Mouse (Mus musculus) spleen, postnatal 4 days (tissue): ENCODE data around the gene Nav2.

Experiments
- DNase-seq, 2 experiments: peaks; one replicate each; pipeline ENCODE4 v3.0.0; 2022; ENCODE audit warnings: low spot score in 2 of 2

Nav2 gene

DNA sequence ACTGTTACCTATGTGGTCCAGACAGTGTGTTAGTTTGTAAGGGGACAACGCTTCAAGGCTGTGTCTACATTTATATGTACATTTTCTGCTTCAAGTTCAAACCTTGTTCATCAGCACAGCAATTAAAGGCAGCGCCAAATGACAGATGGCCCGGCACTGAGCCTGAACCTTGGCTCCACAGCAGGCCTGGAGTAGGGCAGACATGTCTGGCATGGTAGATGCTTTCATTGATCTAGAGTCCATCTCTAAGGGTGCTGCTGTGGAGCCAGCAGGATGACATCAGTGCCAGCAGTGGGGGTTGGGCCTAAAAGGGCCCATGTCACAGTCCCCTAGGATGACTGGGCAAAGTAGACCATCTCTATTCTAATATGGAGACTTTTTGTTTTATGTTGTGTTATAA, 186.0 kb downstream of the Nav2 start:
- no peak for DNase-seq

DNA sequence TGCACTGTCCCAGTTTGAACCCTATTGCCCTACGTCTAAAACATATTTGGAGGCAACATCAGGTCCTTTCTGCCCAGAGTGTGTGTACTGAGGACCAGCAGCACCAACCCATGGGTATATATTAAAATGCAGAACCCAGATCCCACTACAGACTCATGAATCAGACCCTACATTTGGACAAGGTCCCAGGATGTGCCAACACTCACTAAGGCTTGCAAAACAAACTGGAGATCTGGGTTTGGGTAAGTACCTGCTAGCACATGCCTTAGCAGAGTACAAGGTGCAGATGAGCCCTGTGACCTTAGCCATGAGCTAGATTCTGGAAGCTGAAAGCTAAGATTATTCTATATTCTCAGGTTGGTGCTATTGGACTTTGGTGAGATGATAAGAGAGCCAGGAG, 192.8 kb downstream of the Nav2 start:
- no peak for DNase-seq

DNA sequence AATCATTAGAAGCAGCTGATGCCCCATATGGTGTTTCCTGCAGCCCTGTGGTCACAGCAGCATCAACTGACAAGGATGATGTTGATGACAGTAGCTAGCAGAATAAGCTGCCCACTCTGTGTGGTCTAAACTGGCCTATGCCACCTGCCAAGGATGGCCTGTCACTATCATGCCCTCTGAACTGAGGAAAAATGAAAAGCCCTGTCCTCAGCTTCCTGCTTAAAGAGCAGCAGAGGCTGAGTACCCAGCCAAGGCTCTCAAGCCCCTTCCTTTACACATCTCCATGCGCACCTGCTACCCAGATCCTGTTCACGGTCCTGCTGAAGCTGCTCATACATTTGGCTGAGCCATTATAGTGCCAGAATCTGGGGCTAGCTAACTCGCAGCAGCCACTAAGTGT, 193.7 kb downstream of the Nav2 start:
- no peak for DNase-seq

DNA sequence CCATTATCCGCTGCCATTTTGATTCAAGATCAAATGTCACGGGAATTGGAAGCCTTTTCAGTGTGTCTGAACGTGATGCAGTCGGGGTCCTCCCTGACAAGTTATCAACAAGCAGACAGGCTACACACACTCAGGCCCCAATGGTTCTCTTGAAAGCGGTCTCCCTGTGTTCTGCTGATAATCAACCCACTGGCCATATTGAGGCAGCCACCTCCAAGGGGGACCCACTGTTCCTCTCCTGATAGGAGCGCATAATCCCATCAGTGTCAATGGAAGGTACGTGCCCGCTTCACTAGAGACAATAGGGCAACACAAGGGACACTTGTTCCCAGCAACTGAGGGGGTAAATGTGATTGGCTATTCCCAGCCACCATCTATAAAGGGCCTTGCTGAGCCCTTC, 195.9 kb downstream of the Nav2 start:
- peak in 1 of 2 experiments; percentile 19 for DNase-seq

DNA sequence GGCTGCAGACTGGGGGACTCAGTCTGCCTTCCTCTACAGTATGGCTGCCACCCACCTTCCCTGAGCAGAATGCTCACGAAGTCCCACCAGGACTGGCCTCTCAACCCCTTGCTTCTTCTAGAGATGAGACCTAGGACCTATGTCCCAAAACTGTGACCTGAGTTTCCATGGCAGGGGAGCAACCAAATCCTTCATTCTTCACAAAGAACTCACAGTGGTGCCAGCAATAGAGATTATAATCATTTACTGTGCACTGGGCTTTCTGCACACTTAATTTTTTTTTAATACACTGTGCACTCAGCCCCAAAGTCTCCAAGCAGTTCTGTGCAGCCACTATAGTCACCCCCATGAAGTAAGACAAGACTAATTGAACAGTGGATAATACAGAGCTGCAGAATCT, 196.3 kb downstream of the Nav2 start:
- DNase-seq: no peak

DNA sequence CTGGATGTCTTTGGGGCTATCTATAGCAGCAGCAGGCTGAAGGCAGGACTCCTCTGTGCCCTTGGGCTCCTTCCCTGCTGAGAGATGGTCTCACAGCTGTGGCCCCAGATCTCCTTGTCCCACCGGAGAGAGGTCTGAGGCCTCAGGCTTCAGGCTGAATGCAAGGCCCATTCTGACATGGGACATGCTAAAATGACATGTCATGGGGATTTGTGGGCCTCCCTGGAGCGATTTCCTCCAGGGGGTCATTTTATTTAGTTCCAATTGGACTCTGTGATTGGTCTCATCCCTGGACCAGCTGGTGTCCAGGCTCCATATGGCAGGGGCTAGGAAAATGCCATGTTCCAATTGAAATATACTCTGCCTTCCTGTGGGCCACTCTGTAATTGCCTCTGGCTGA, 197.0 kb downstream of the Nav2 start:
- no peak for DNase-seq

DNA sequence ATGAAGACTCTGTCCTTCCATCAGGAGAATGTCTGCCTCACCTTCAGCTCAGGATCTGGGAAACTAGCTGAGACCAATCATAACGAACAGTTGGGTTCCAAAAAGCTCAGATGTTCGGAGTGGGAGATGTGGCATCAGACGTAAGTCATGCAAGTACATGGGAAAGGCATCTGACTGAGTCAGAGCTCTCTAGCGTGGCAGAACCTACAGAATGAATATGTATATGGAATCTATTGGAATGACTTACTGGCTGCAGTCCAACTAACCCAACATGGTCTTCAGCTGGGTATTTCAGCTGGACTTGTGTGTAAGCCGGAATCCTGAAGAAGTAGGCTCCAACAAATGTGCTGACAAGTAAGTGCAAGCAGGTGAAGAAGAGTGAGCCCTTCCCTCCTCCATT, 199.6 kb downstream of the Nav2 start:
- DNase-seq: no peak

DNA sequence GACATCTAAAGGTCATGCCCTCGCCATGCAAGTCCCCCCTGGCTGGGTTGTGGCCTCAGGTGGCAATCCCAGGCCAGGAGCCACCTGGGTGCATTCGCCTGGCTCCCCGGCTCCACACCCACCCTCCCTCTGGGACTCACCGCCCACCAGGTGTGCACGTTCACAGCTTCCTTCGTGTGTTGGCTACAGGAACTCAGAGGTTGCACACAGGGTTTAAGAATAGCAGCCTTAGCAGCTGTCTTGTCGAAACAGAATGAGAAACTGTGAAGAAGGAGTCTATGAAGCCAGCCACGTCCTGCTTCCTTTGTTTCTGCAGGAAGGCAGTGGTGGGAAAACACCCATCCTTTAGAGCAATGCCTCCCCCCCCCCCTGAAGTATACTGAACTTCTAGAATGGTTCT, 210.5 kb downstream of the Nav2 start:
- DNase-seq: no peak

DNA sequence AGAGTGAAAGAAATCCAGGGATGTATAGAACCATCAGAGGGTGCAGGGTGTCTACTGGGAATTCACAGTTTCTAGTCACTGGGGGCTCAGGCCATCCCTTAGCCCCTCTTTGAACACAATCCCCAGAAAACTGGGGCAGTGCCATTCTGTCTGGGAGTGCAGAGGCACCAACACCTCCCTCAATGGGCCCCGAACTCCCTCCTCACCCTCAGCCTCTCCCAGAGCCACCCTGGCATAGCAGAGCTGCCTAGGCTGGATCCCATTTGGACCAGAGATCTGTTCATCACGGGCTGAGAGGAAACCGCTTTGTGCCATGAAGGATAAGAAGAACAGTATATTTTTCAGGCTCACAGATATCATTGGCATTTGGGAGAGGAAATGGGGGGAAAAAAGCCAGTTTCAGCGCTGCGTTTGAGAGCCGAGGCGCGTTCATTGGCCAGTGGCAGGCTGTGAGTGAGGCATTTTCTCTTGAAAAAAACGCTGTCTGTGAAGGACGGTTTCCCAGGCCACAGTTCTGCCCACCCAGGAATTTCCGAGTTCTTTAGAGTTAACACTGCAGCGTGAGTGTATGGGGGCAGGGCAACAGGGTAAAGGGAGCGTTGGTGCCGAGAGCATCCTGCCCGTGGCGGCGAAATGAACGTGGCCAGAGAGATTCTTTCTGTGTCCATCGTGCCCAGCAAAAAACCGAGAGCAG, 211.4 kb downstream of the Nav2 start:
- no peak for DNase-seq

DNA sequence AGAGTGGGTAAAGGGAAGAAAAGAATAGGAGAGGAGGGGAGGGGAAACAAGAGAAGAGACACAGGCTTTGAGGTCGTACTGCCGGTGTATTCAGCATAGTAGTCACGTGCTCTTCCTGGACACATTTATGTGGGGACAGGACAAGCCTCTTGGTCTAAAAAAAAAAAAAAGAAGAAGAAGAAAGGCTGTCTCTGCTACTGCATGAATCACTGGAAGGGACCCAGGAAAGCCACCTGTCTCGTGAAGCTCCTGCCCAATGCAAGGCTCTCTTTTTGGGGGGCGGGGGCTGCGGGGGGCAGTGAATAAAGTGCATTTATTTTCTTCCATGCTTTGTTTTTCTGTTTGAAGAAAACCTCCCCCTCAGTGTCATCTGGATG, 212.0 kb downstream of the Nav2 start:
- no peak for DNase-seq

DNA sequence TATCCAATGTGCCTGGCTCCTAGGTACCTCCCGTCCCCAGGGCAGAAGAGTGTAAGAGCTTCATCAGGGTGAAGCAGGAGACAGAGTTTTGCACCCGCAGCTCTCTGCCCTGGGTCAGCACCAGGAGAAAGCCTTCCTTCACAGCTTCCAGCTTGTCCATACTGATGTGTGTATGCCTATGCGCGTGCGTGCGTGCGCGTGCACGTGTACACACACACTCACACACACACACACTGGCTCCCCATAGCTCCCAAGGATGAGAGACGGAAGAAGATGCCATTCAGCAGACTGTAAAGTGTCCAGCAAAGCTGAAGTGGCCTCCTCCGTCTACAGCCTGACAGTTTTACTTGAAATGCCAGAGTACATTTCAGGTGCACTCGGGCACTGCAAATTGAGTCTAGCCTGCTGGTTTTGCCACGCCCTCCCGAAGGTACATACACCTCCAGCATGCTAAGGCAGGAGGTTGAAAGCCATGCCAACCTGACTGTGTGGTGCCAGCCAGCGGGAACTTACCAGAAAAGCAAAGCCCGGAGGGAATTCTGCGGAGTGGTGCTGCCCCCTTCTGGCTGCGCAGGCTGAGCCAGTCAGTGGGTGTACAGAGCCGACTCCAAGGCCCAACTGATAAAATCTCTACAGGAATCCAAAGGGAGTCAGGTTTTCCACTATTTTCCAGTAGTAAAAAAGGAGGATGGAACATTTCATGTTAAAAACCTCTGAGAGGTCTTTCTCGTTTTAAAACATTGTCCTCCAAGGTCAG, 212.6 kb downstream of the Nav2 start:
- peak; percentile 71 to 89 for DNase-seq

DNA sequence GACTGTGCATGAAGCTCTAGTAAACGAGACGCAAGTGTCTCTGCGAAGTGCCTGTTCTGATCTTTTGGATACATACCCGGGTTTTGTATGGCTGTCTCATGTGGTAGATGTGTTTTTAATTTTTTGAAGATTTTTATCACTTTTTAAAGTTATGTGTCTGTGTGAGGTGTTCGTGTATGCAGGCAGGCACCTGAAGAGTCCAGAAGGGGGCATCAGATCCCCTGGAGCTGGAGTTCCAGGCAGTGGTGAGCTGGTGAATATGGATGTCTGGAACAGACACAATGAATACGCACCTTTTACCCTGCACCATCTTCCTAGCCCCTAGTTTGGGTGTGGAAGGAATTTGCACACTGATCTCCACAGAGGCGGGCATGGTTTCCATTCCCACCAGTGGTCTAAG, 214.0 kb downstream of the Nav2 start:
- no peak for DNase-seq

DNA sequence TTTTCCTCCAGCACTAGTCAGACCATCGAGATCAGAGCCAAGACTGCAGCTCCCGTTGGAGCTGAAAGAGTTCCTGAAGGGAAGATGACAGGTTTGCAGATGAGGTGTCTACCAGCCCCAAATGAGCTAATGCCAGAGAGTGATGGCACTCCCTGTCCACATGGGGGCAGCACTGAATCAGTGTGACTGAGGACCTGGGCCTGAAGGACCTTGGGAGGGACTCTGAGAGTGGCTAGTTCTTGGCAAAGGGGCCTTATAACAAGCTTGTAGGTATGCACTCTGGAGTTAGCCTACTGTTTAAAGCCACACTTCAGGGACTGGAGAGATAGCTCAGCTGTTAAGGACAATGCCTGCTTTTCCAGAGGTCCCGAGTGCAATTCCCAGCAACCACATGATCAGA, 217.0 kb downstream of the Nav2 start:
- DNase-seq: peak; percentile 38 to 77

DNA sequence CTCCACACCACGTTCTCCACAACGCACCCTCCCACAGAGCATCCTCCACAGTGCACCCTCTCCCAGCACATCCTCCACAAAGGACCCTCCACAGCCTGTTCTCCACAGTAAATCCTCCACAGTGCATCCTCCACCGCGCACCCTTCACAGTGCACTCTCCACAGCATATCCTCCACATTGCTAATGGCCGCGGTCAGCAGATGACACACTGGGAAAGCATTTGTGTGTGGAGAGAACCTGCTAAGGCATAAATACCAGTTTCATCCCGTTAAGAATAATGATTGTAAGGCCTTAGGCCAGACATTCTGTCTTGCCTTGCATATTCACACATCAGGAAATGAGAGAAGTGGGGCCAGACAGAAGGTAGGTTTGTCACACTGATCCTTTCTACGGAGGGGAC, 219.7 kb downstream of the Nav2 start:
- no peak for DNase-seq

DNA sequence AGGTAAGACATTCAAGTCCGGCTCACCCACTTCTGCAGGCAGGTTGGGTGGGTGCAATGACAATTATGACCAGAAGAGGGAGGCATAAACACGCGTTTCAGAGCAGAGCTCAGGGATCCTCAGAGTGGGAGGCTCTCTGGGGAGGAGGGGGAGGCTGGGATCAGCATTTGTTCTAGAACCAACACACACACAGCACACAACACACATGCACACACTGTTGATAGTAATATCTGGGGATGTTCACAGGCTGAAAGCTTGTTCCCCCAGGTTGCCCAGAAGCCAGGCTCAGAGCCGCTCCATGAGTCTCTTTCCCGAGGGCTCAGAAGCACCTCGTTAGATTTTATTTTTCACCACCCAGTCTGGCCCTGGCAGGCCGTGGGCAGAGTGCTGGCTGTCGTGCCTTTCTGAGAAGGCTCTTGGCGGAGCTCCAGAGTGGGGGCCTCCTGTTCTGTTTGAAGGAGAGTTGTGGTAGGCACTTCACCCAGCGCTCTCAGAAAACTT, 224.4 kb downstream of the Nav2 start:
- DNase-seq: peak; percentile 49 to 81

DNA sequence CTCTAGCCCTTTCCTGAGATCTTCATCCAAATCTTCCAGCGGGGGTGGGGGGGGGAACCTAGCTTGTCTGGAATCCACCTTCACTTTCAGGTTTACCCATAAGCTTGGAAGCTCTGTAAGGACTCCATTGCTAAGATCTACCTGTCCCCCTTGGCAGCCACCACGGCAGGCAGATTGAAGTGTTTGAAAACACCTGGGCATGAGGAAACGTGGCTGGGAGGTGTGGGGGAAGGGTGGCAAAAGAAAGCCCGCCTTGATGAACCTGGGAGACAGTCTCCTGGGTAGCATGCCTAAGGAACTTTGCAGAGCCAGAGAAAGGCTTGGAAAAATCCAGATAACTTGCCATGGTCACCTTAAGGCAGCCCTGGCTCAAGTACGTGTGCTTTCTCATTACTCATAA, 225.9 kb downstream of the Nav2 start:
- DNase-seq: peak in 1 of 2 experiments; percentile 41

DNA sequence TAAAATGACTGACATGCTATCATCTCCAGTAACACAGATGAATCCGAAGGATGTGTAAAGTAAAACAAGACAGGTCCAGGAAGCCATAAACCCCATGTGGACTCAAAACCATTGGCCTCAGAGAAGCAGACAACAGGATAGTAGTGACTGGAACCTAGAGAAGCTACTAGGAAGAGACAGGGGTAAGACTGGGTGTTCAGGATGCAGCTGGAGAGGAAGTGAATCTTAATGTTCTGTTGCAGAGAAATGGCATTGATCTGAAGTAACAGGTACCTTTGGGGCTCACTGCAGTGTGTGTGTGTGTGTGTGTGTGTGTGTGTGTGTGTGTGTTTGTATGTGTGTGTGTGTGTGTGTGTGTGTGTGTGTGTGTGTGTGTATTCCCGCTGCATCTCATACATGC, 231.2 kb downstream of the Nav2 start:
- DNase-seq: no peak

DNA sequence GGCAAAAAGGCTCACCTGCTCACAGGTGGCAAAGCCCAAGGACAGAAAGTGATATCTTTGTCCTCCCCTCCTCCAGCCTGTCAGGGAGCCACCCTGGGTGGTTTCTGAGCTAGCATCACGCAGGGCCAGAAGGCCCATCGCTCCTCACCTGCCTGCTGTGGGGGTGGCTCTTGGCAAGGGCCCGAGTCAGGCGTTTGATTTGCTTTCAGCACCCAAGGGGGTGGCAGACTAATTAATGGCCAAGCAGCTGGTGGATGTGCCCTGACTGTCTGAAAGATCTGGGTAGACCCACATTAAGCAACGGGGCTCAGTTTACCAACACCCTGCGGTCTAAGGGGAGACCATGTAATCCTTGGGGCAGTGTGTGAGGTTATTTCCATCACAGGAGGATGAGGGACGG, 235.4 kb downstream of the Nav2 start:
- no peak for DNase-seq

DNA sequence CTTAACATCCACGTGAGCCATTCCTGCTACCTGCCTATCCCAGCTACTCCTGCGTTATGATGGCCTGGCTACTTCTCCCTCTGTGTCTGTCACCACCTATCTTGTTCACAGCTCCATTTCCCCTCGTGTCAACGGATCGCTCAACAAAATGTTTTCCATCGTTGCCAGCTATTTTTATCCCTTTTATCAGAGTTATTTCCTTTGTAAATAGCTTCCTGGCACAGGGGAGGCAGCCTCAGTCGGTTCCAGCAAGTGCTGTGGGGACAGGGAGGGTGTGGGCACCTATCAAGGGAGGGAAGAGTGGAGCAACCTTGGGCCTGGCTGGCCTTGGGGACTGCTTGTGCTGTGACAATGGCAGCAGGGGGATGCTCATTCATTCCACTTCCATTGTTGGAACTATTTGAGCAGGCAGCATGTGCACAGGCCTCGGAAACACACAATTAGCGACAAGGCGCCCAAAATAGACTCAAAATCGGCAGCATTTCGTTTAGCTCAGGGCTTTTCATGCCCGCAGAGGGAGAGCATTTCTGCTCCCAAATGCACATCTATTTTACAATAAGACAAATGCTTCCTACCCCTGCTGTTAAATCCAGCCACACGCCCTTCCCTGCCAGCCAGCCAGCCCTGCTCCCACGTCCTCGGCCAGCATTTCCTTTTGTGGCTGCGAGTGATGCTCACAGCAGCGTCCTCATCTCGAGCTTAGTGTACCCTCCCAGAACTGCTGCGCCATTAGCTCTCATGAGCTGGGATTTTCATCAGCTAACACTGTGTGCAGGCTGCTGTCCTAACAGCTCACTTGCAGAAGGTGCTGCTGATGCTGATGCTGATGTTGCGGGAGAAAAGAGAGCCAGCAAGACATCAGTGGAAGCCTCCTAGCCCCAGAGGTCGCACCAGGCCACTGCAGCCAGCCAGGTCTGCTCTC, 237.5 kb downstream of the Nav2 start:
- no peak for DNase-seq

DNA sequence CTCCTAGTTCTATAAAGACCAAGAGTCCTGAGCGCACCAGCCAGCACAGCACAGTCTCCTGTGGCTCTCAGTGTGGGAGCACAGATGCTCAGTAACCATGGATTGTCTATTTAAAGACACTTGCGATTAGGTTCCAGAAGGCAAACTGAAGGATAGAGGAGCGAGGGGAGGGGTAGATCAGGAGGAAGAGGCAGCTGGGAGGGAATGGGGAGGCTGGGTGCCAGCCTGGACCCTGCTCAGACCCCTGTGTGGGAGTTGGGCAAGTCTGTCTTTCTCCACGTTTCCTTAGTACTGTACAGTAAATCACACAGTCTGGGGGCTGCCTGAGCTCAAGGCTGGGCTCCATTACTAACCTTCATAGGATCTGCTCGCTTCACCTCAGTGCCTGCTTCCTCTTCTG, 243.8 kb downstream of the Nav2 start:
- no peak for DNase-seq

DNA sequence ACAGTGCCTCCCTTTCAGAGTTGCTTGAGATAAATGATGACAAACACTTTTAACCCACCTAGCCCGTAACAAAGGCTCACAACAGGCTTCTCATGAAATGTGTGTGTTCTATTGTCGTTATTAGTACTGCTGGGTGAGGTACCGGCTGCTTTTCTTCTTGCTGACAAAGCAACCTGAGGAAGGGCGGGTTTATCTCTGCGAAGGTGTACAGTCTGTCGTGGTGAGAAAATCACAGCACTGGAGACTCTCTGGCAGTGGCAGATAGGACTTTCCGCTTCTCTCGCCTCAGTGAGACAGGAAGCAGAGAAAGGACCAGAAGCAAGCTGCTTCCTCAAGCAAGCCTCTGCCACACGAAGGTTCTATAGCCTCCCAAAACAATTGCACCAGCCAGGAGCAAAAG, 244.2 kb downstream of the Nav2 start:
- no peak for DNase-seq

DNA sequence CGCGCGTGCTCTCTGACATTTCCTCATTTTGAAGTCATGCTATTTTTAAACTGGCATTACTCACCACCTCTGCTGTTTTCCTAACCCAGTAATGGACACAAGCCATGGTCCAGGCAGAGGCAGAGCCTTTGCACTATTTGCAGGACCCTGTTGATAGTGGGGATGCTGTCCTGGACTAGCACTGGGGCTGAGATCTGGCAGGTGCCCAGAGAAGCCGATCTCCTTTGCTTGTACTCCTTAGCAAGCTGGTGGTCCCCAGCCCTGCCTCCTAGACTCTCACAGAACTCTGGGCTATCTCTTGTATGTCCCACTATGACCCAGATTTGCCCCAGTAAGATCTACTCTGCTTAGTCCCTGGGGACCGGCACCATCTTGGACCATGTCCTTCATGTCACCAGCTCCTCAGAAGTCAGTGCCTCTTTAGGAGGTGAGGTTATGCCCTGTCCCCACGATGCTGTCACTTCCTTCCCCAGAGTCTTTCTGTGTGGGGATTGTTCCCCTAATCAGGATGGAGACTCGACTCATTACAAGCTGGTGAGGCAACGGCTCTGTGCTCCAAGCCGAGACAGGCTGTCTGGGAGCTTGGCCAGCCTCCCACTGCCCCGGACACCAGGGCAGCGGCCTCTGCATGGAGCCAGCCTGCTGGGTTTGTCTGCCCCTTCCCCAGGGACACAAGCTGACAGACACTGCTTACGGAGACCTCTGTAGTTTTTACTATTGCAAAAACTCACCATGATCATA, 250.3 kb downstream of the Nav2 start:
- DNase-seq: no peak
